Mouse (Mus musculus) kidney, embryonic 15.5 days (tissue): ENCODE measurements around the gene Pds5b. TPM values are rescaled to one million over a fixed set of nuclear protein-coding genes. Genes with fewer than 3 reads are reported as not detected.
"Not testable (repeated sequence)": the region's sequence is repeated elsewhere in the genome, so short reads cannot be mapped to it uniquely, and the experiment has no call there.

ENCODE experiments used
- ATAC-seq: fragments of 200-750 bp; cut with Nextera tagmentation; replicated peaks from 2 replicates; pipeline ENCODE4 v1.8.0; 2017; ENCODE audit warnings: moderate TSS enrichment; ENCODE audit not compliant: low FRiP score
- H3K27ac ChIP-seq: fragments of 300-500 bp; sonication (generic); 2 replicates; pipeline ENCODE4 v1.5.1; 2015; ENCODE audit warnings: mild to moderate bottlenecking, inconsistent platforms
- H3K27me3 ChIP-seq: fragments of 300-500 bp; sonication (generic); 2 replicates; pipeline ENCODE4 v1.6.1; 2015; ENCODE audit warnings: inconsistent platforms
- H3K36me3 ChIP-seq: fragments of 300-500 bp; sonication (generic); 2 replicates; pipeline ENCODE4 v1.6.1; 2015; ENCODE audit warnings: inconsistent platforms
- H3K4me1 ChIP-seq: fragments of 300-500 bp; sonication (generic); 2 replicates; pipeline ENCODE4 v1.6.1; 2015; ENCODE audit warnings: inconsistent platforms
- H3K4me2 ChIP-seq: fragments of 300-500 bp; sonication (generic); 2 replicates; pipeline ENCODE4 v1.6.1; 2015; ENCODE audit warnings: moderate library complexity, mild to moderate bottlenecking, inconsistent platforms
- H3K4me3 ChIP-seq: fragments of 300-500 bp; sonication (generic); replicated peaks from 2 replicates; pipeline ENCODE4 v1.5.1; 2015; ENCODE audit warnings: mild to moderate bottlenecking, inconsistent platforms
- H3K9ac ChIP-seq: fragments of 300-500 bp; sonication (generic); 2 replicates; pipeline ENCODE4 v1.6.1; 2015; ENCODE audit warnings: mild to moderate bottlenecking, inconsistent platforms
- H3K9me3 ChIP-seq: fragments of 300-500 bp; sonication (generic); replicated peaks from 2 replicates; pipeline ENCODE4 v1.6.1; 2016; ENCODE audit warnings: inconsistent platforms
- WGBS: fragments of 180-500 bp; shearing (Covaris S2); methylation state at CpG from one replicate; pipeline ENCODE4 v1.1.7; 2015; ENCODE audit warnings: mixed read lengths; 5-methylcytosine and 5-hydroxymethylcytosine counted together
- polyA plus RNA-seq: library from polyadenylated mRNA; unstranded; fragments of >200 nt; fragmentation: Nextera tagmentation; extraction: Ambion mirVana; gene quantifications from 2 replicates; pipeline ENCODE4 v1.2.1, GENCODE M21; 2015

Pds5b gene
- polyA plus RNA-seq, 1 experiment from 2014 or later = 33.8 TPM

GRCm38 (mm10) chr5:150711503-150711902 is 38.0 kb downstream of the Pds5b start:
- no peak for ATAC-seq

GRCm38 (mm10) chr5:150713431-150713830 is 39.9 kb downstream of the Pds5b start:
- Histone ChIP-seq H3K9me3 (no peaks in the 10 kb centered on the region), H3K9ac (no peak overlapping the region), H3K36me3 (no peaks in the 10 kb centered on the region), H3K4me2 (no peak overlapping the region), H3K27ac (no peak overlapping the region), H3K4me3 (no peak overlapping the region), H3K4me1 (peaks cover 9% of the 10 kb centered on the region; the same call in 1 of the 2 replicates), H3K27me3 (no peaks in the 10 kb centered on the region)
- ATAC-seq = no peak

More at GRCm38 (mm10) chr5:150711503-150711902, 38.0 kb downstream of the Pds5b start:
- H3K27ac ChIP-seq = no peak overlapping the region
- H3K4me2 ChIP-seq = no peak overlapping the region
- no peaks in the 10 kb centered on the region for H3K9me3 ChIP-seq
- 91% methylated on average over 4 of the region's 4 CpGs for WGBS
- no peak overlapping the region for H3K4me3 ChIP-seq
- H3K27me3 ChIP-seq = no peaks in the 10 kb centered on the region
- no peak overlapping the region for H3K9ac ChIP-seq
- H3K36me3 ChIP-seq = no peaks in the 10 kb centered on the region
- peaks cover 5% of the 10 kb centered on the region; the same call in 1 of the 2 replicates for H3K4me1 ChIP-seq

- peak; percentile 58; the same call in 1 of the 2 replicates for ATAC-seq
- Histone ChIP-seq H3K4me1 (peaks cover 7% of the 10 kb centered on the region; the same call in 1 of the 2 replicates), H3K4me3 (no peak overlapping the region), H3K36me3 (peaks cover 17% of the 10 kb centered on the region), H3K27ac (no peak overlapping the region), H3K27me3 (no peaks in the 10 kb centered on the region), H3K9me3 (no peaks in the 10 kb centered on the region), H3K9ac (no peak overlapping the region), H3K4me2 (no peak overlapping the region)
- 32% methylated on average over 4 of the region's 4 CpGs for WGBS
Observed at GRCm38 (mm10) chr5:150717775-150718174, 44.2 kb downstream of the Pds5b start.

- 80% methylated on average over 1 of the region's 1 CpGs for WGBS
- ATAC-seq = no peak
Observed at GRCm38 (mm10) chr5:150724641-150725040, 51.1 kb downstream of the Pds5b start.

GRCm38 (mm10) chr5:150737028-150737427 is 63.5 kb downstream of the Pds5b start:
- peaks cover 44% of the 10 kb centered on the region for H3K36me3 ChIP-seq
- H3K27me3 ChIP-seq, H3K27ac ChIP-seq, H3K4me3 ChIP-seq, H3K9ac ChIP-seq, H3K4me1 ChIP-seq, ATAC-seq, H3K4me2 ChIP-seq, H3K9me3 ChIP-seq: not testable (repeated sequence)
- WGBS = 85% methylated on average over 3 of the region's 3 CpGs

More at GRCm38 (mm10) chr5:150724641-150725040, 51.1 kb downstream of the Pds5b start:
- Histone ChIP-seq H3K4me3 (no peak overlapping the region), H3K9me3 (no peaks in the 10 kb centered on the region), H3K4me1 (no peaks in the 10 kb centered on the region), H3K27me3 (no peaks in the 10 kb centered on the region), H3K36me3 (peaks cover 44% of the 10 kb centered on the region), H3K9ac (no peak overlapping the region), H3K4me2 (no peak overlapping the region), H3K27ac (no peak overlapping the region)

GRCm38 (mm10) chr5:150739311-150739710 is 65.8 kb downstream of the Pds5b start:
- no peak for ATAC-seq
- H3K9ac ChIP-seq = no peak overlapping the region
- H3K4me3 ChIP-seq = no peak overlapping the region
- no peaks in the 10 kb centered on the region for H3K27me3 ChIP-seq
- WGBS = 86% methylated on average over 7 of the region's 7 CpGs
- no peak overlapping the region for H3K27ac ChIP-seq
- peaks cover 40% of the 10 kb centered on the region for H3K36me3 ChIP-seq
- no peaks in the 10 kb centered on the region for H3K9me3 ChIP-seq
- H3K4me1 ChIP-seq = no peaks in the 10 kb centered on the region
- no peak overlapping the region for H3K4me2 ChIP-seq

- Histone ChIP-seq H3K9ac (no peak overlapping the region), H3K4me2 (no peak overlapping the region), H3K9me3 (no peaks in the 10 kb centered on the region), H3K27me3 (no peaks in the 10 kb centered on the region), H3K4me1 (no peaks in the 10 kb centered on the region), H3K27ac (no peak overlapping the region), H3K36me3 (peaks cover 36% of the 10 kb centered on the region), H3K4me3 (no peak overlapping the region)
- ATAC-seq = no peak
- WGBS = 95% methylated on average over 1 of the region's 2 CpGs
Observed at GRCm38 (mm10) chr5:150740597-150740996, 67.1 kb downstream of the Pds5b start.

- Histone ChIP-seq H3K27me3 (no peaks in the 10 kb centered on the region), H3K36me3 (peaks cover 52% of the 10 kb centered on the region), H3K4me3 (no peak overlapping the region), H3K9ac (no peak overlapping the region), H3K4me1 (no peaks in the 10 kb centered on the region), H3K4me2 (no peak overlapping the region), H3K9me3 (no peaks in the 10 kb centered on the region), H3K27ac (no peak overlapping the region)
- 93% methylated on average over 5 of the region's 5 CpGs for WGBS
- ATAC-seq = no peak
Observed at GRCm38 (mm10) chr5:150756623-150757022, 83.1 kb downstream of the Pds5b start.

- H3K36me3 ChIP-seq = peaks cover 24% of the 10 kb centered on the region
- H3K27me3 ChIP-seq = no peaks in the 10 kb centered on the region
- no peak overlapping the region for H3K9ac ChIP-seq
- H3K4me3 ChIP-seq = no peak overlapping the region
- peak overlapping the region; percentile 80 for H3K27ac ChIP-seq
- H3K4me1 ChIP-seq = peaks cover 29% of the 10 kb centered on the region
- H3K4me2 ChIP-seq = no peak overlapping the region
- ATAC-seq = peak; percentile 93
- 10% methylated on average over 5 of the region's 5 CpGs for WGBS
- H3K9me3 ChIP-seq = no peaks in the 10 kb centered on the region
Observed at GRCm38 (mm10) chr5:150772403-150772802, 98.9 kb downstream of the Pds5b start.

- peak; percentile 55; the same call in 1 of the 2 replicates for ATAC-seq
- no peaks in the 10 kb centered on the region for H3K9me3 ChIP-seq
- H3K27ac ChIP-seq = peak overlapping the region; percentile 80
- no peak overlapping the region for H3K9ac ChIP-seq
- H3K4me3 ChIP-seq = no peak overlapping the region
- no peaks in the 10 kb centered on the region for H3K27me3 ChIP-seq
- H3K4me1 ChIP-seq = peaks cover 29% of the 10 kb centered on the region
- H3K36me3 ChIP-seq = peaks cover 25% of the 10 kb centered on the region
- no peak overlapping the region for H3K4me2 ChIP-seq
Observed at GRCm38 (mm10) chr5:150773083-150773482, 99.5 kb downstream of the Pds5b start.

- Histone ChIP-seq H3K9me3 (no peaks in the 10 kb centered on the region), H3K4me2 (no peak overlapping the region)
- 93% methylated on average over 4 of the region's 4 CpGs for WGBS
Observed at GRCm38 (mm10) chr5:150788261-150788660, 114.7 kb downstream of the Pds5b start.

GRCm38 (mm10) chr5:150789039-150789438 is 115.5 kb downstream of the Pds5b start:
- Histone ChIP-seq H3K4me3 (no peak overlapping the region), H3K4me2 (no peak overlapping the region), H3K27ac (no peak overlapping the region), H3K4me1 (no peaks in the 10 kb centered on the region), H3K9me3 (no peaks in the 10 kb centered on the region), H3K9ac (no peak overlapping the region), H3K36me3 (peaks cover 70% of the 10 kb centered on the region), H3K27me3 (no peaks in the 10 kb centered on the region)
- WGBS = 96% methylated on average over 2 of the region's 2 CpGs
- ATAC-seq = no peak

More at GRCm38 (mm10) chr5:150788261-150788660, 114.7 kb downstream of the Pds5b start:
- Histone ChIP-seq H3K27me3 (no peaks in the 10 kb centered on the region), H3K4me3 (no peak overlapping the region), H3K27ac (no peak overlapping the region), H3K36me3 (peaks cover 74% of the 10 kb centered on the region), H3K9ac (no peak overlapping the region), H3K4me1 (no peaks in the 10 kb centered on the region)
- ATAC-seq = no peak

GRCm38 (mm10) chr5:150794181-150794580 is 120.6 kb downstream of the Pds5b start:
- H3K4me3 ChIP-seq = no peak overlapping the region
- H3K4me1 ChIP-seq = no peaks in the 10 kb centered on the region
- H3K27me3 ChIP-seq = no peaks in the 10 kb centered on the region
- no peaks in the 10 kb centered on the region for H3K9me3 ChIP-seq
- peaks cover 68% of the 10 kb centered on the region for H3K36me3 ChIP-seq
- WGBS = 88% methylated on average over 6 of the region's 6 CpGs
- no peak overlapping the region for H3K9ac ChIP-seq
- H3K4me2 ChIP-seq = no peak overlapping the region
- no peak overlapping the region for H3K27ac ChIP-seq
- no peak for ATAC-seq
